Mouse (Mus musculus): ENCODE data around the gene Tigd3. TPM values are rescaled to one million over a fixed set of nuclear protein-coding genes. Genes with fewer than 3 reads are reported as not detected.
A peak's percentile ranks its signal among the peaks of the same experiment; 100 is the strongest.

Tigd3 gene
- total RNA-seq (2014; rRNA removed) (9.9 and 14.2 TPM in 2 replicates), polyA plus RNA-seq (2015; fragmentation: Nextera tagmentation; extraction: Ambion mirVana) (8.6 and 10.2 TPM in 2 replicates)

- 4% methylated on average over 35 of the region's 36 CpGs for WGBS
- Histone ChIP-seq H3K4me2 (ENCODE audit: low read depth) (peak within 1 kb of the TSS; percentile 74), H3K9ac (peak within 1 kb of the TSS; percentile 79), H3K4me3 (ENCODE audit: low read depth, low read length) (peak within 1 kb of the TSS; percentile 71), H3K27ac (ENCODE audit: low read depth, low read length) (peak within 1 kb of the TSS; percentile 71), H3K4me1 (ENCODE audit: insufficient read depth) (peaks cover 11% of the 10 kb centered on the region), H3K9me3 (ENCODE audit: low read length) (no peaks in the 10 kb centered on the region), H3K27me3 (ENCODE audit: insufficient read depth, low read length) (no peaks in the 10 kb centered on the region), H3K36me3 (ENCODE audit: insufficient read depth) (peaks cover 21% of the 10 kb centered on the region)
- ATAC-seq (peak; percentile 99), DNase-seq (peak; percentile 97)
- TF ChIP-seq CTCF (IDR thresholded peaks at IDR 0.05; ENCODE audit: low read depth): no peak
Measured at GRCm38 (mm10) chr19:5894002-5894678, at the start of gene Tigd3. Tigd3 (minus strand) TSS chr19:5894149.

GRCm38 (mm10) chr19:5943404-5943803 is 49.5 kb upstream of the Tigd3 start:
- H3K9me3 ChIP-seq (ENCODE audit: low read length): no peaks in the 10 kb centered on the region
- 93% methylated on average over 15 of the region's 15 CpGs for WGBS
- DNase-seq (no peak), ATAC-seq (no peak)
- H3K27me3 ChIP-seq (ENCODE audit: insufficient read depth, low read length): no peaks in the 10 kb centered on the region
- no peaks in the 10 kb centered on the region for H3K4me1 ChIP-seq (ENCODE audit: insufficient read depth)
- no peak for TF ChIP-seq CTCF (IDR thresholded peaks at IDR 0.05; ENCODE audit: low read depth)
- no peak overlapping the region for H3K27ac ChIP-seq (ENCODE audit: low read depth, low read length)
- no peak overlapping the region for H3K9ac ChIP-seq
- no peak overlapping the region for H3K4me2 ChIP-seq (ENCODE audit: low read depth)
- H3K4me3 ChIP-seq (ENCODE audit: low read depth, low read length): no peak overlapping the region
- peaks cover 9% of the 10 kb centered on the region; the same call in 1 of the 2 replicates for H3K36me3 ChIP-seq (ENCODE audit: insufficient read depth)

- Histone ChIP-seq H3K4me1 (ENCODE audit: insufficient read depth) (no peaks in the 10 kb centered on the region), H3K9ac (no peak overlapping the region), H3K36me3 (ENCODE audit: insufficient read depth) (0 out of 2 replicates have a peak, but pooled peaks cover 1% of the 10 kb centered on the region), H3K27ac (ENCODE audit: low read depth, low read length) (no peak overlapping the region), H3K9me3 (ENCODE audit: low read length) (no peaks in the 10 kb centered on the region), H3K27me3 (ENCODE audit: insufficient read depth, low read length) (no peaks in the 10 kb centered on the region), H3K4me2 (ENCODE audit: low read depth) (no peak overlapping the region), H3K4me3 (ENCODE audit: low read depth, low read length) (no peak overlapping the region)
- 86% methylated on average over 7 of the region's 7 CpGs for WGBS
- ATAC-seq (no peak), DNase-seq (no peak)
- TF ChIP-seq CTCF (IDR thresholded peaks at IDR 0.05; ENCODE audit: low read depth): no peak
Measured at GRCm38 (mm10) chr19:5942581-5942980, 48.6 kb upstream of the Tigd3 start.

GRCm38 (mm10) chr19:5940656-5941055 is 46.7 kb upstream of the Tigd3 start:
- Histone ChIP-seq H3K4me3 (ENCODE audit: low read depth, low read length) (no peak overlapping the region), H3K36me3 (ENCODE audit: insufficient read depth) (no peaks in the 10 kb centered on the region), H3K4me1 (ENCODE audit: insufficient read depth) (no peaks in the 10 kb centered on the region), H3K27me3 (ENCODE audit: insufficient read depth, low read length) (no peaks in the 10 kb centered on the region), H3K27ac (ENCODE audit: low read depth, low read length) (no peak overlapping the region), H3K9me3 (ENCODE audit: low read length) (no peaks in the 10 kb centered on the region), H3K9ac (no peak overlapping the region), H3K4me2 (ENCODE audit: low read depth) (no peak overlapping the region)
- no peak for DNase-seq
- no peak for ATAC-seq
- TF ChIP-seq CTCF (IDR thresholded peaks at IDR 0.05; ENCODE audit: low read depth): no peak
- WGBS: 92% methylated on average over 10 of the region's 10 CpGs

- Histone ChIP-seq H3K4me1 (ENCODE audit: insufficient read depth) (no peaks in the 10 kb centered on the region), H3K9me3 (ENCODE audit: low read length) (no peaks in the 10 kb centered on the region), H3K27ac (ENCODE audit: low read depth, low read length) (no peak overlapping the region), H3K4me3 (ENCODE audit: low read depth, low read length) (no peak overlapping the region), H3K27me3 (ENCODE audit: insufficient read depth, low read length) (no peaks in the 10 kb centered on the region), H3K9ac (no peak overlapping the region), H3K36me3 (ENCODE audit: insufficient read depth) (no peaks in the 10 kb centered on the region), H3K4me2 (ENCODE audit: low read depth) (no peak overlapping the region)
- ATAC-seq: 0 out of 2 replicates have a peak, but pooled peaks have one; percentile 14
- peak; percentile 32 for DNase-seq
- 50% methylated on average over 4 of the region's 4 CpGs for WGBS
- TF ChIP-seq CTCF (IDR thresholded peaks at IDR 0.05; ENCODE audit: low read depth): no peak
Measured at GRCm38 (mm10) chr19:5940173-5940572, 46.2 kb upstream of the Tigd3 start.

GRCm38 (mm10) chr19:5939715-5940114 is 45.8 kb upstream of the Tigd3 start:
- TF ChIP-seq CTCF (IDR thresholded peaks at IDR 0.05; ENCODE audit: low read depth): no peak
- Histone ChIP-seq H3K4me1 (ENCODE audit: insufficient read depth) (no peaks in the 10 kb centered on the region), H3K4me3 (ENCODE audit: low read depth, low read length) (no peak overlapping the region), H3K36me3 (ENCODE audit: insufficient read depth) (no peaks in the 10 kb centered on the region), H3K27me3 (ENCODE audit: insufficient read depth, low read length) (no peaks in the 10 kb centered on the region), H3K9me3 (ENCODE audit: low read length) (no peaks in the 10 kb centered on the region), H3K4me2 (ENCODE audit: low read depth) (no peak overlapping the region), H3K27ac (ENCODE audit: low read depth, low read length) (no peak overlapping the region), H3K9ac (no peak overlapping the region)
- no peak for DNase-seq
- WGBS: 52% methylated on average over 5 of the region's 5 CpGs
- ATAC-seq: no peak

- Histone ChIP-seq H3K4me3 (ENCODE audit: low read depth, low read length) (no peak overlapping the region), H3K4me1 (ENCODE audit: insufficient read depth) (no peaks in the 10 kb centered on the region), H3K27ac (ENCODE audit: low read depth, low read length) (no peak overlapping the region), H3K9ac (no peak overlapping the region), H3K4me2 (ENCODE audit: low read depth) (no peak overlapping the region), H3K36me3 (ENCODE audit: insufficient read depth) (no peaks in the 10 kb centered on the region), H3K27me3 (ENCODE audit: insufficient read depth, low read length) (no peaks in the 10 kb centered on the region), H3K9me3 (ENCODE audit: low read length) (no peaks in the 10 kb centered on the region)
- ATAC-seq: no peak
- no peak for DNase-seq
- WGBS: 94% methylated on average over 6 of the region's 6 CpGs
- no peak for TF ChIP-seq CTCF (IDR thresholded peaks at IDR 0.05; ENCODE audit: low read depth)
Measured at GRCm38 (mm10) chr19:5938516-5938915, 44.6 kb upstream of the Tigd3 start.
